Mouse (Mus musculus) lung, embryonic 14.5 days (tissue): ENCODE data around the gene Mcemp1. TPM values are rescaled to one million over a fixed set of nuclear protein-coding genes. Genes with fewer than 3 reads are reported as not detected.

Source experiments
- ATAC-seq: fragments of 200-750 bp; cut with Nextera tagmentation; 2 replicates; pipeline ENCODE4 v1.8.0; 2017; ENCODE audit warnings: mild to moderate bottlenecking, moderate TSS enrichment, moderate library complexity; ENCODE audit not compliant: insufficient read depth
- DNase-seq: peaks from one replicate; pipeline ENCODE4 v3.0.0-alpha.2; 2015
- H3K27ac ChIP-seq: fragments of 300-500 bp; sonication (generic); 2 replicates; pipeline ENCODE4 v1.5.1; 2014; ENCODE audit warnings: low read depth, mild to moderate bottlenecking, moderate library complexity
- H3K27me3 ChIP-seq: fragments of 300-500 bp; sonication (generic); 2 replicates; pipeline ENCODE4 v1.6.1; 2014; ENCODE audit warnings: low read length, control low read depth; ENCODE audit not compliant: insufficient read depth
- H3K36me3 ChIP-seq: fragments of 300-500 bp; sonication (generic); 2 replicates; pipeline ENCODE4 v1.6.1; 2014; ENCODE audit warnings: control low read depth; ENCODE audit not compliant: insufficient read depth
- H3K4me1 ChIP-seq: fragments of 300-500 bp; sonication (generic); 2 replicates; pipeline ENCODE4 v1.6.1; 2014; ENCODE audit warnings: antibody characterized with exemption, control low read depth; ENCODE audit not compliant: insufficient read depth
- H3K4me2 ChIP-seq: fragments of 300-500 bp; sonication (generic); 2 replicates; pipeline ENCODE4 v1.6.1; 2014; ENCODE audit warnings: mild to moderate bottlenecking
- H3K4me3 ChIP-seq: fragments of 300-500 bp; sonication (generic); 2 replicates; pipeline ENCODE4 v1.5.1; 2014; ENCODE audit warnings: low read depth, low read length
- H3K9ac ChIP-seq: fragments of 300-500 bp; sonication (generic); 2 replicates; pipeline ENCODE4 v1.6.1; 2014
- H3K9me3 ChIP-seq: fragments of 300-500 bp; sonication (generic); 2 replicates; pipeline ENCODE4 v1.6.1; 2016; ENCODE audit warnings: low read depth, low read length, control low read depth
- CTCF ChIP-seq: IDR thresholded peaks from 2 replicates; pipeline ENCODE4 v1.5.1; 2016; ENCODE audit warnings: antibody characterized with exemption, low read depth
- WGBS: fragments of 180-500 bp; shearing (Covaris S2); extraction: QIAGEN DNeasy Blood & Tissue Kit; methylation state at CpG from one replicate; pipeline ENCODE4 v1.1.7; 2014; 5-methylcytosine and 5-hydroxymethylcytosine counted together
- polyA plus RNA-seq: library from polyadenylated mRNA; unstranded; fragments of >200 nt; fragmentation: Nextera tagmentation; extraction: Ambion mirVana; gene quantifications from 2 replicates; pipeline ENCODE4 v1.2.1, GENCODE M21; 2014

Gene Mcemp1
- polyA plus RNA-seq, 1 experiment from 2014 or later = 0.79 TPM

GRCm38 (mm10) chr8:3652845-3653244 is 12.7 kb upstream of the Mcemp1 start:
- H3K4me2 ChIP-seq = no peak overlapping the region
- ATAC-seq (no peak), DNase-seq (no peak)
- H3K36me3 ChIP-seq = no peaks in the 10 kb centered on the region
- no peak for TF ChIP-seq CTCF
- H3K27me3 ChIP-seq = no peaks in the 10 kb centered on the region
- 60% methylated on average over 3 of the region's 3 CpGs for WGBS
- no peak overlapping the region for H3K4me3 ChIP-seq
- no peak overlapping the region for H3K9ac ChIP-seq
- H3K9me3 ChIP-seq = no peaks in the 10 kb centered on the region
- H3K4me1 ChIP-seq = no peaks in the 10 kb centered on the region
- no peak overlapping the region for H3K27ac ChIP-seq

GRCm38 (mm10) chr8:3654726-3655508 is 10.6 kb upstream of the Mcemp1 start:
- Histone ChIP-seq H3K27me3 (no peaks in the 10 kb centered on the region), H3K4me1 (no peaks in the 10 kb centered on the region), H3K4me3 (no peak overlapping the region), H3K36me3 (no peaks in the 10 kb centered on the region), H3K9ac (no peak overlapping the region), H3K27ac (no peak overlapping the region), H3K4me2 (no peak overlapping the region), H3K9me3 (no peaks in the 10 kb centered on the region)
- DNase-seq = no peak
- no peak for ATAC-seq
- 58% methylated on average over 11 of the region's 11 CpGs for WGBS
- TF ChIP-seq CTCF = no peak

- WGBS = 54% methylated on average over 3 of the region's 3 CpGs
- no peak for TF ChIP-seq CTCF
- no peak for ATAC-seq
Measured at GRCm38 (mm10) chr8:3655526-3655925, 10.0 kb upstream of the Mcemp1 start, which contains the start of gene Retn. Gene Retn (plus strand): TSS chr8:3655770.

GRCm38 (mm10) chr8:3656725-3657381 is 8.7 kb upstream of the Mcemp1 start:
- no peak for TF ChIP-seq CTCF
- H3K9ac ChIP-seq = no peak overlapping the region
- no peaks in the 10 kb centered on the region for H3K4me1 ChIP-seq
- H3K27me3 ChIP-seq = no peaks in the 10 kb centered on the region
- WGBS = 16% methylated on average over 7 of the region's 7 CpGs
- no peak overlapping the region for H3K4me2 ChIP-seq
- H3K9me3 ChIP-seq = no peaks in the 10 kb centered on the region
- no peaks in the 10 kb centered on the region for H3K36me3 ChIP-seq
- DNase-seq (peak; percentile 6), ATAC-seq (no peak)
- no peak overlapping the region for H3K4me3 ChIP-seq
- H3K27ac ChIP-seq = no peak overlapping the region

More at GRCm38 (mm10) chr8:3655526-3655925, 10.0 kb upstream of the Mcemp1 start, which contains the start of gene Retn:
- Histone ChIP-seq H3K27me3 (no peaks in the 10 kb centered on the region), H3K4me3 (no peak within 1 kb of the TSS), H3K36me3 (no peaks in the 10 kb centered on the region), H3K4me2 (no peak within 1 kb of the TSS), H3K27ac (no peak within 1 kb of the TSS), H3K4me1 (no peaks in the 10 kb centered on the region), H3K9ac (no peak within 1 kb of the TSS), H3K9me3 (no peaks in the 10 kb centered on the region)
- DNase-seq = no peak

GRCm38 (mm10) chr8:3660889-3661288 is 4.7 kb upstream of the Mcemp1 start:
- no peak overlapping the region for H3K4me2 ChIP-seq
- no peak for DNase-seq
- WGBS = 73% methylated on average over 8 of the region's 8 CpGs
- no peaks in the 10 kb centered on the region for H3K4me1 ChIP-seq
- H3K4me3 ChIP-seq = no peak overlapping the region
- H3K27ac ChIP-seq = no peak overlapping the region
- no peak for ATAC-seq
- TF ChIP-seq CTCF = no peak
- no peaks in the 10 kb centered on the region for H3K27me3 ChIP-seq
- no peaks in the 10 kb centered on the region for H3K36me3 ChIP-seq
- no peak overlapping the region for H3K9ac ChIP-seq
- no peaks in the 10 kb centered on the region for H3K9me3 ChIP-seq

- Histone ChIP-seq H3K27ac (no peak overlapping the region), H3K36me3 (no peaks in the 10 kb centered on the region), H3K4me3 (no peak overlapping the region), H3K9me3 (no peaks in the 10 kb centered on the region), H3K9ac (no peak overlapping the region), H3K27me3 (no peaks in the 10 kb centered on the region), H3K4me2 (no peak overlapping the region), H3K4me1 (no peaks in the 10 kb centered on the region)
- no peak for ATAC-seq
- DNase-seq = no peak
- no peak for TF ChIP-seq CTCF
- WGBS = 55% methylated on average over 5 of the region's 5 CpGs
Measured at GRCm38 (mm10) chr8:3664405-3664804, 1.1 kb upstream of the Mcemp1 start.

GRCm38 (mm10) chr8:3670388-3670787 is 4.8 kb downstream of the Mcemp1 start:
- no peak for ATAC-seq
- no peaks in the 10 kb centered on the region for H3K36me3 ChIP-seq
- TF ChIP-seq CTCF = no peak
- no peaks in the 10 kb centered on the region for H3K27me3 ChIP-seq
- no peak for DNase-seq
- no peak overlapping the region for H3K4me3 ChIP-seq
- no peak overlapping the region for H3K4me2 ChIP-seq
- no peaks in the 10 kb centered on the region for H3K9me3 ChIP-seq
- H3K27ac ChIP-seq = no peak overlapping the region
- no peak overlapping the region for H3K9ac ChIP-seq
- no peaks in the 10 kb centered on the region for H3K4me1 ChIP-seq
- 78% methylated on average over 2 of the region's 2 CpGs for WGBS
